Mouse (Mus musculus) liver, embryonic 15.5 days (tissue): ENCODE measurements at regions not wholly inside any gene's neighbourhood (a gene's known extent, or its start where the extent isn't known, plus 50 kb on each side); places are given as distances from the start of the nearest gene placed in this dataset.

Experiments used
- ATAC-seq: fragments of 200-750 bp; cut with Nextera tagmentation; 2 replicates; pipeline ENCODE4 v1.8.0; 2017; ENCODE audit warnings: moderate number of reproducible peaks, mild to moderate bottlenecking, moderate library complexity; ENCODE audit not compliant: insufficient read depth
- H3K27ac ChIP-seq: fragments of 300-500 bp; sonication (generic); replicated peaks from 2 replicates; pipeline ENCODE4 v1.5.1; 2015; ENCODE audit warnings: mild to moderate bottlenecking, inconsistent platforms
- H3K27me3 ChIP-seq: fragments of 300-500 bp; sonication (generic); 2 replicates; pipeline ENCODE4 v1.6.1; 2015; ENCODE audit warnings: mild to moderate bottlenecking, inconsistent platforms
- H3K36me3 ChIP-seq: fragments of 300-500 bp; sonication (generic); replicated peaks from 2 replicates; pipeline ENCODE4 v1.6.1; 2015; ENCODE audit warnings: moderate library complexity, mild to moderate bottlenecking, inconsistent platforms
- H3K4me1 ChIP-seq: fragments of 300-500 bp; sonication (generic); replicated peaks from 2 replicates; pipeline ENCODE4 v1.6.1; 2015; ENCODE audit warnings: inconsistent platforms
- H3K4me2 ChIP-seq: fragments of 300-500 bp; sonication (generic); 2 replicates; pipeline ENCODE4 v1.6.1; 2015; ENCODE audit warnings: moderate library complexity, mild to moderate bottlenecking, inconsistent platforms
- H3K4me3 ChIP-seq: fragments of 300-500 bp; sonication (generic); replicated peaks from 2 replicates; pipeline ENCODE4 v1.5.1; 2015; ENCODE audit warnings: mild to moderate bottlenecking, inconsistent platforms
- H3K9ac ChIP-seq: fragments of 300-500 bp; sonication (generic); 2 replicates; pipeline ENCODE4 v1.6.1; 2015; ENCODE audit warnings: moderate library complexity, mild to moderate bottlenecking, inconsistent platforms
- H3K9me3 ChIP-seq: fragments of 300-500 bp; sonication (generic); replicated peaks from 2 replicates; pipeline ENCODE4 v1.6.1; 2016; ENCODE audit warnings: inconsistent platforms
- WGBS: fragments of 180-500 bp; shearing (Covaris S2); methylation state at CpG from one replicate; pipeline ENCODE4 v1.1.7; 2015; ENCODE audit warnings: mixed read lengths; ENCODE audit not compliant: insufficient replicate concordance; 5-methylcytosine and 5-hydroxymethylcytosine counted together

DNA sequence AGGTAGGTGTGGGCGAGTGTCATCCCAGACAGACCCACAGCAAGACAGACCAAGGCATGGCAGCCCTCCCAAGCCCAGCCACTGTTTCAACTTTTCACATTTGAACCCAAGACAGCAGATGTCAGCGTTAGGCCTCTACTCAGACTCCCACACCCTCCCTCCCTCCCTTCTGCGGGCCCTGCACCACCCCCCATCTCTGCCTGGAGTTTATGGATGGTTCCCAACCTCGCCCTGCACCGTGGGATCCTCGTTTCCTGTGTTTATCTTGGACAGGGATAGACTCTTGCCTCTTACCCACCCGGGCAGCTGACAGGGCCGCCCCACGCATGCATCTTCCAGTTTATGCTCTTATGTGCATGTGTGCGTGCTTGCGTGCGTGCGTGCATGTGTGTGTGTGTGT, 85.2 kb upstream of the Zbtb40 start:
- WGBS, result 54% methylated on average over 13 of the region's 13 CpGs
- no peak for ATAC-seq
- no peak overlapping the region for H3K27ac ChIP-seq

DNA sequence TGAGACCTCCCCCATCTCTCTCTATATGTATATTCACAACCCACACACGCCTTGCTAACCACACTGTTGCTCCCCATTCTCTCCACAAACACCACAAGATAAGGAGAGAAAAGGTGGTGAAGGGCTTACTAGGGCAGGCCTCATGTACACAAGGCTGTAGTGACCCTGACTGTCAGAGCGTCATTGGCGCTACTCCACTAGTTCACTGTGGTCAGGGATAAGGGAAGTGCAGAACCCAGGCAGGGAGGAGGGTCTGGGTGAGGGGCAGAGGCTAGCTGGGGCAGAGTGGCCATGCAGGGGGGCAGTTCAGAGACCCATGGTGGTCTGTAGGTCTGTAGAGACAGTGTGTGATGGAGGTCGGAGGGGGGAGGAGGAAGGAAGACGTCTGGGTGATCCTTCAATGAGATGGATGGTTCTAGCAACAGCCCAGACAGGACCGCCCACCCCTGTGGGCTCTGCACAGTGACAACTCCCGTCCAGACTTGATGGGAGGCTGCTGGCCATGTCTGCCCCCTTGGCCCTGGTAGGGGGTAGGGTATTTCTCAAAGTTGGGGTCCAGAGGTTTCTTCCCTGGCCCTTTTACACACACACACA, 82.1 kb upstream of the Zbtb40 start:
- peaks cover 91% of the 10 kb centered on the region for H3K27me3 ChIP-seq
- no peak overlapping the region for H3K9ac ChIP-seq
- no peak for ATAC-seq
- no peaks in the 10 kb centered on the region for H3K36me3 ChIP-seq
- no peak overlapping the region for H3K27ac ChIP-seq
- no peak overlapping the region for H3K4me2 ChIP-seq
- H3K4me3 ChIP-seq, result no peak overlapping the region
- H3K4me1 ChIP-seq, result no peaks in the 10 kb centered on the region
- WGBS, result 6% methylated on average over 7 of the region's 7 CpGs
- no peaks in the 10 kb centered on the region for H3K9me3 ChIP-seq

More for the DNA sequence above, 85.2 kb upstream of the Zbtb40 start:
- Histone ChIP-seq H3K27me3 (peaks cover 85% of the 10 kb centered on the region), H3K36me3 (no peaks in the 10 kb centered on the region), H3K4me1 (no peaks in the 10 kb centered on the region), H3K9me3 (no peaks in the 10 kb centered on the region), H3K4me2 (no peak overlapping the region), H3K4me3 (no peak overlapping the region), H3K9ac (no peak overlapping the region)

DNA sequence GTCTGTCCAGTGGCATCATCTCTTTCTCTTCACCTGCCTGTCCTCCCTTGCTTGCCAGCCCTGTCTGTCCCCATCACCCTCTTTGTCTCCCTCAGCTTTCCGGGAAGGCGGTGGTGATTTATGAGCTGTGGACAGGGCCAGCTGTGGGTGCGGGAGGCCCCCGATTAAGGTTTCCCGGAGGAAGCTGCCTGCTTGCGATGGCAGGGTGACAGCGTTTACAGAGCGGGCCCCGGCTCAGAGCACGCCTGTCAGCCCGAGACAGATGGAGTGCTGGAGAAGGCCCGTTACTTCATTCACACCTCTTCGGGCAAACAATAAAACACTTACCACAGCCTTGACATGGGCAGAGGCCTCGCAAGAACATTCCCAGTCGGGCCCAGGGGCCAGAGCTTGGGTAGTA, 79.6 kb upstream of the Zbtb40 start:
- no peak overlapping the region for H3K4me2 ChIP-seq
- H3K27ac ChIP-seq, result no peak overlapping the region
- H3K4me3 ChIP-seq, result no peak overlapping the region
- WGBS, result 7% methylated on average over 15 of the region's 15 CpGs
- H3K4me1 ChIP-seq, result no peaks in the 10 kb centered on the region
- no peak for ATAC-seq
- H3K36me3 ChIP-seq, result no peaks in the 10 kb centered on the region
- H3K9ac ChIP-seq, result no peak overlapping the region
- peaks cover 89% of the 10 kb centered on the region for H3K27me3 ChIP-seq
- no peaks in the 10 kb centered on the region for H3K9me3 ChIP-seq

GRCm38 (mm10) chr4:137121684-137122083, 73.1 kb upstream of the Zbtb40 start:
- peaks cover 69% of the 10 kb centered on the region for H3K27me3 ChIP-seq
- H3K4me3 ChIP-seq, result no peak overlapping the region
- no peak overlapping the region for H3K4me2 ChIP-seq
- ATAC-seq, result peak; percentile 83
- peaks cover 3% of the 10 kb centered on the region; the same call in 1 of the 2 replicates for H3K4me1 ChIP-seq
- no peak overlapping the region for H3K9ac ChIP-seq
- no peaks in the 10 kb centered on the region for H3K9me3 ChIP-seq
- no peaks in the 10 kb centered on the region for H3K36me3 ChIP-seq
- WGBS, result 50% methylated on average over 10 of the region's 10 CpGs
- no peak overlapping the region for H3K27ac ChIP-seq

- Histone ChIP-seq H3K27ac (no peak overlapping the region), H3K9me3 (no peaks in the 10 kb centered on the region), H3K36me3 (no peaks in the 10 kb centered on the region), H3K4me2 (no peak overlapping the region), H3K4me3 (no peak overlapping the region), H3K9ac (no peak overlapping the region), H3K27me3 (peaks cover 66% of the 10 kb centered on the region), H3K4me1 (peaks cover 3% of the 10 kb centered on the region; the same call in 1 of the 2 replicates)
- WGBS, result 55% methylated on average over 7 of the region's 7 CpGs
- no peak for ATAC-seq
Observed at GRCm38 (mm10) chr4:137120597-137120996, 72.0 kb upstream of the Zbtb40 start.

GRCm38 (mm10) chr4:137118332-137118715, 69.7 kb upstream of the Zbtb40 start:
- Histone ChIP-seq H3K4me1 (peaks cover 3% of the 10 kb centered on the region; the same call in 1 of the 2 replicates), H3K4me2 (peak overlapping the region; percentile 44), H3K4me3 (no peak overlapping the region), H3K27me3 (peaks cover 62% of the 10 kb centered on the region), H3K9ac (no peak overlapping the region), H3K27ac (no peak overlapping the region), H3K36me3 (no peaks in the 10 kb centered on the region), H3K9me3 (no peaks in the 10 kb centered on the region)
- 18% methylated on average over 10 of the region's 10 CpGs for WGBS
- no peak for ATAC-seq

- Histone ChIP-seq H3K9ac (no peak overlapping the region), H3K27me3 (peaks cover 69% of the 10 kb centered on the region), H3K9me3 (no peaks in the 10 kb centered on the region), H3K4me3 (no peak overlapping the region), H3K27ac (no peak overlapping the region), H3K4me1 (peaks cover 3% of the 10 kb centered on the region; the same call in 1 of the 2 replicates), H3K4me2 (peak overlapping the region; percentile 44), H3K36me3 (no peaks in the 10 kb centered on the region)
- no peak for ATAC-seq
- 4% methylated on average over 26 of the region's 27 CpGs for WGBS
Observed at GRCm38 (mm10) chr4:137117471-137118331, 69.1 kb upstream of the Zbtb40 start.

DNA sequence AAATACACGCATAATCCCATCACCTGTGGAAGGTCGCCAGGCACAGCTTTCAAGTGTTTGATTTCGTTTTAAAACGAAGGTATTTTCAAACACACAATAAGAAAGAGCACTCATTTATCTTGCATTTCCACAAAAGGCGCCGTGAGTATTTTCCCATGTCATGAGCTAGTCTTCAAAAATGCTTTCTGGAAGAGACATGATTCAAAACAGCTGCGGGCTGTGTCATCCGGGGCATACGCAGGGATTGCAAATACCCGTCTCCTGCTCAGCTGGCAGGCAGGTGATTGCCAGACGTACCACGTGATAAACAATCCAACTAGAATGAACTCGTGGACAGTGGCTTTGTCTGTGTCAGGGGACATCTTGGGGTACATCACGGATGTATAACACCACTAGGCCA, 66.5 kb upstream of the Zbtb40 start:
- Histone ChIP-seq H3K27ac (no peak overlapping the region), H3K9ac (no peak overlapping the region), H3K4me2 (no peak overlapping the region), H3K9me3 (no peaks in the 10 kb centered on the region), H3K36me3 (no peaks in the 10 kb centered on the region), H3K4me3 (no peak overlapping the region), H3K27me3 (peaks cover 79% of the 10 kb centered on the region), H3K4me1 (peaks cover 3% of the 10 kb centered on the region; the same call in 1 of the 2 replicates)
- no peak for ATAC-seq
- WGBS, result 72% methylated on average over 14 of the region's 14 CpGs

GRCm38 (mm10) chr4:137110276-137110675, 61.7 kb upstream of the Zbtb40 start:
- no peak for ATAC-seq
- no peaks in the 10 kb centered on the region for H3K9me3 ChIP-seq
- H3K4me1 ChIP-seq, result no peaks in the 10 kb centered on the region
- H3K4me3 ChIP-seq, result no peak overlapping the region
- H3K27me3 ChIP-seq, result peaks cover 72% of the 10 kb centered on the region
- WGBS, result 71% methylated on average over 10 of the region's 10 CpGs
- no peak overlapping the region for H3K27ac ChIP-seq
- H3K4me2 ChIP-seq, result no peak overlapping the region
- no peak overlapping the region for H3K9ac ChIP-seq
- no peaks in the 10 kb centered on the region for H3K36me3 ChIP-seq

GRCm38 (mm10) chr4:137104447-137105044, 55.9 kb upstream of the Zbtb40 start:
- no peaks in the 10 kb centered on the region for H3K4me1 ChIP-seq

DNA sequence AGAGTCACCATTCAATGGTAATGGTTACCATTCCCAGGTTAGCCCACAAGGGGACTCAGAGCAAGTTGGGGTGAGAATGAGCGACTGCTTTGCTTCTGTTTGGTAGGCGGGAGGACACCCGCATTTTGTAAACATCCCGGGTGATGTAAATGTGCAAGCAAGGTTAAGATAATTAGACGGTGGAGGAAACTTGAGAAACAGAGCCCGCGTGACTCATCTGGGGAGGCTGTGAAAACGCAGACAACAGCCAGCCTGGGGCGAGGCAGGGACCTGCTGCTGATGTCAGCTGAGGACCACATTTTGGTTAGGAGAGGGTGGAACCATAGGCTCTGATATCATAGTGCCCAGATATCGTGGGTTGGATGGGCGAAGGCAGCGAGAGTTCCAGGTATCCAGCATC, 52.6 kb upstream of the Zbtb40 start:
- ATAC-seq, result no peak
- 71% methylated on average over 12 of the region's 12 CpGs for WGBS

More at GRCm38 (mm10) chr4:137104447-137105044, 55.9 kb upstream of the Zbtb40 start:
- Histone ChIP-seq H3K27ac (no peak overlapping the region), H3K36me3 (no peaks in the 10 kb centered on the region), H3K9ac (no peak overlapping the region), H3K4me3 (no peak overlapping the region), H3K27me3 (peaks cover 74% of the 10 kb centered on the region), H3K9me3 (no peaks in the 10 kb centered on the region), H3K4me2 (no peak overlapping the region)
- ATAC-seq, result no peak
- WGBS, result 62% methylated on average over 10 of the region's 10 CpGs

More for the DNA sequence above, 52.6 kb upstream of the Zbtb40 start:
- no peak overlapping the region for H3K27ac ChIP-seq
- no peak overlapping the region for H3K4me2 ChIP-seq
- H3K36me3 ChIP-seq, result no peaks in the 10 kb centered on the region
- H3K9me3 ChIP-seq, result no peaks in the 10 kb centered on the region
- H3K4me3 ChIP-seq, result no peak overlapping the region
- H3K4me1 ChIP-seq, result no peaks in the 10 kb centered on the region
- peaks cover 68% of the 10 kb centered on the region for H3K27me3 ChIP-seq
- H3K9ac ChIP-seq, result no peak overlapping the region
